Mouse (Mus musculus): ENCODE data around the gene Adamts20. TPM values are rescaled to one million over a fixed set of nuclear protein-coding genes. Genes with fewer than 3 reads are reported as not detected.

Adamts20 gene
- polyA plus RNA-seq, 1 experiment from 2014 or later = 3.4 TPM

- no peaks in the 10 kb centered on the region for H3K4me1 ChIP-seq
- H3K27me3 ChIP-seq = no peaks in the 10 kb centered on the region
- no peak overlapping the region for H3K27ac ChIP-seq
- no peak overlapping the region for H3K9ac ChIP-seq
- H3K9me3 ChIP-seq (replicated peaks) = no peaks in the 10 kb centered on the region
- no peaks in the 10 kb centered on the region for H3K36me3 ChIP-seq (ENCODE audit: poor library complexity, severe bottlenecking)
- no peak for ATAC-seq
- H3K4me2 ChIP-seq = no peak overlapping the region
- 89% methylated on average over 6 of the region's 6 CpGs for WGBS
- H3K4me3 ChIP-seq = no peak overlapping the region
These were observed 226.1 kb downstream of the Adamts20 start for GRCm38 (mm10) chr15:94239127-94239526.

DNA sequence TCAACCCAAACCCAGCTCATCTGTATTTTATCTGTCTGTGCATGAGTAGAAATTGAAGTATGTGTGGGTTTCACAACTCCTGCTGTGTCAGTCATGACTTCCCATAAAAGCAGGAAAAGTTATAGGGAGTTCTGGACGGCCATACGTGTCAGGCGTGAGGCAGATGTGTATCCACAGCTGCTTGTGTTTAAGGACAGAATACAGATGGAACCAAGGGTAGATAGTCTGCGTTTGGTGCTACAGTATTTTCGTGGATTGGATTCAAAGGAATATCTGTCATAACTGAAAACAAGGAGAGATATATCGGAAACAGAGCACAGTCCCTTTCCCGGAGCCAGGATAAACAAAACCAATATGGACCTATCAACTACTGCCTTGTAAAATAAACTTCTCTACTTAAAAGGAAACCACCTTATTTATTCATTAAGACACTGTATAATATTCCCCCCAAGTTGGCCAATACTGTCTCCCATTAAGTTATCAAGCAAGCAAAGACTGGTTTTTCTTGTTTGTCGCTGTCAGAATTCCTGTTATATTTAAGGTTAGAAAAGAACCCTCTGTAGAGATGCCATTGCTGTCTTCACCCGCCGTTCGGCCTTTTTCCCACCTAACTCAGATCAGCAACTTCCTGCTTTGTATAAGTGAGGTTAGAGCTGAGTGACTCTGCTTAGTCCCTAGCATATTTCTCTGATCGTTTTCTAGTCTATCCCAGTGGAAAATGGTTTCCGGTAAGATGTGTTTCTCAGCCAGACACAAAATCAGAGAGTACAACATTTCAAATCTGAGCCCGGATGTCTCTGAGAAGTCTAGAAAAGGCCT lies 227.0 kb downstream of the Adamts20 start:
- Histone ChIP-seq H3K36me3 (ENCODE audit: poor library complexity, severe bottlenecking) (no peaks in the 10 kb centered on the region), H3K4me3 (no peak overlapping the region), H3K4me2 (no peak overlapping the region), H3K9me3 (replicated peaks) (no peaks in the 10 kb centered on the region), H3K9ac (no peak overlapping the region), H3K4me1 (no peaks in the 10 kb centered on the region), H3K27ac (no peak overlapping the region), H3K27me3 (no peaks in the 10 kb centered on the region)
- 91% methylated on average over 14 of the region's 14 CpGs for WGBS
- no peak for ATAC-seq

DNA sequence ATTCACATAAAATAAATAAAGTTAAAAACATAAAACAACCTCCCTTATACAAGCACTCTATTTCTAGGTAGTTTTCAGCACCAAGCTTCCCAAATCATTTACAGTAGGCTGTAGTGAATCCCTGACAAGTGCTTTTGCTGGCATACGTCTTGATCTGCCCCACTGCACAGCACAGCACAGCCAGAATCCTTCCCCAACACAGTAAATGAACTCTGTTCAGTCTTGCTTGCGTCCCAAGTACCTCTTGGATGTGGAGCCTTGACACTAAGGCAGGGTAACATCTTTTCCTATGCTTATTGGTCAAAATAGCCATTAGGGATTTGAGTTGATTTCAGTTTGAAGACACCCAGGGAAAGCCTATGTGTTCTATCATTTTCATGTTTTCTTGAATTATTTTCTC lies 228.5 kb downstream of the Adamts20 start:
- WGBS = 91% methylated on average over 2 of the region's 2 CpGs
- Histone ChIP-seq H3K9me3 (replicated peaks) (no peaks in the 10 kb centered on the region), H3K9ac (no peak overlapping the region), H3K27ac (no peak overlapping the region), H3K4me3 (no peak overlapping the region), H3K36me3 (ENCODE audit: poor library complexity, severe bottlenecking) (no peaks in the 10 kb centered on the region), H3K4me2 (no peak overlapping the region), H3K4me1 (no peaks in the 10 kb centered on the region), H3K27me3 (no peaks in the 10 kb centered on the region)
- no peak for ATAC-seq

- Histone ChIP-seq H3K9me3 (replicated peaks) (no peaks in the 10 kb centered on the region), H3K9ac (no peak overlapping the region), H3K4me2 (no peak overlapping the region), H3K36me3 (ENCODE audit: poor library complexity, severe bottlenecking) (no peaks in the 10 kb centered on the region), H3K4me3 (no peak overlapping the region), H3K27me3 (no peaks in the 10 kb centered on the region), H3K27ac (no peak overlapping the region), H3K4me1 (no peaks in the 10 kb centered on the region)
- WGBS = 85% methylated on average over 3 of the region's 3 CpGs
- ATAC-seq = no peak
These were observed 229.1 kb downstream of the Adamts20 start for GRCm38 (mm10) chr15:94236121-94236520.

- no peak overlapping the region for H3K4me2 ChIP-seq
- no peak overlapping the region for H3K27ac ChIP-seq
- H3K4me3 ChIP-seq = no peak overlapping the region
- ATAC-seq = no peak
- 86% methylated on average over 2 of the region's 2 CpGs for WGBS
- H3K9ac ChIP-seq = no peak overlapping the region
- no peaks in the 10 kb centered on the region for H3K36me3 ChIP-seq (ENCODE audit: poor library complexity, severe bottlenecking)
- no peaks in the 10 kb centered on the region for H3K4me1 ChIP-seq
- no peaks in the 10 kb centered on the region for H3K27me3 ChIP-seq
- H3K9me3 ChIP-seq (replicated peaks) = no peaks in the 10 kb centered on the region
These were observed 230.0 kb downstream of the Adamts20 start for GRCm38 (mm10) chr15:94235190-94235589.

GRCm38 (mm10) chr15:94231246-94231645 lies 234.0 kb downstream of the Adamts20 start:
- no peaks in the 10 kb centered on the region for H3K36me3 ChIP-seq (ENCODE audit: poor library complexity, severe bottlenecking)
- no peak overlapping the region for H3K4me2 ChIP-seq
- 59% methylated on average over 5 of the region's 5 CpGs for WGBS
- no peaks in the 10 kb centered on the region for H3K27me3 ChIP-seq
- H3K9ac ChIP-seq = no peak overlapping the region
- no peak for ATAC-seq
- no peaks in the 10 kb centered on the region for H3K9me3 ChIP-seq (replicated peaks)
- no peak overlapping the region for H3K4me3 ChIP-seq
- no peaks in the 10 kb centered on the region for H3K4me1 ChIP-seq
- H3K27ac ChIP-seq = no peak overlapping the region

DNA sequence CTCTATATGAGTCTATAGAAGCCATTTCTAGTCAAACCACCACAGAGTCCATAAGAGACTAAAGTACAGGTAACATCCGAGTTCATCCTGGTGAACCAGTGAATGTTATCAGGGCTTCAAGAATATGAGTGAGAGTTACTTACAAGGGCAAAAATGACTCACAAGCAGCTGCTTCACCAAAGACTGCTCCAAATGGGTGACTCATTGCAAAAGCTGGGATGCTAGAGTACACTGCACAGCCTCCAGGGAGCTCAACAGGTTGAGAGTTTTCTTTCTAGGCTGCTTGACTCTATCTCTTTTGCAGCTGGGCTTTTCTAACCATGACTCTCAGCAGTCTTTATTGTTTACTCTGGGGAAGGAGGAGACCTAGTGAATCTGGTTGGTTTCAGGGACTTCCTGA lies 237.8 kb downstream of the Adamts20 start:
- Histone ChIP-seq H3K4me3 (no peak overlapping the region), H3K27ac (no peak overlapping the region), H3K4me2 (no peak overlapping the region), H3K4me1 (no peaks in the 10 kb centered on the region), H3K27me3 (no peaks in the 10 kb centered on the region), H3K9ac (no peak overlapping the region), H3K36me3 (ENCODE audit: poor library complexity, severe bottlenecking) (no peaks in the 10 kb centered on the region), H3K9me3 (replicated peaks) (no peaks in the 10 kb centered on the region)
- 94% methylated on average over 1 of the region's 1 CpGs for WGBS
- ATAC-seq = no peak

DNA sequence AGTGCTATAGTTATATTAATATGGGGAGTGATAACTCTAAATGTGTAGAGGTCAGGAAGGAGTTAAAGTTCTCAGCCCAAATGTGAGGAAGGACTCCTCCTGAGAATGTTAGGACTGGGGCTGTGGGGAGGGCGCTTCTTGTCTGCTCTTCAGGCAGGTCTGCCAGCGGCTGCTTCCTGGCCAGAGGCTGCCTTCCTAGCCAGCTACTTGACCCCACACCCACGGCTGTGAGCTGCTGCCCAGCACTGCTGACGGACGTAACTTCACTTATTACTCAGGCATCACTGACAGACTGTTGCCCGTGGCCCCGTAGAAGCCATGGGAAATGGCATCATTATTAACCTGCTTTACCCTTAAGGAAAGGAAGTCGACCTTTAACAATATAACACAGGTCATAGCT lies 242.1 kb downstream of the Adamts20 start:
- no peaks in the 10 kb centered on the region for H3K27me3 ChIP-seq
- no peak overlapping the region for H3K4me3 ChIP-seq
- no peak overlapping the region for H3K9ac ChIP-seq
- WGBS = 57% methylated on average over 8 of the region's 8 CpGs
- no peak overlapping the region for H3K27ac ChIP-seq
- H3K36me3 ChIP-seq (ENCODE audit: poor library complexity, severe bottlenecking) = no peaks in the 10 kb centered on the region
- no peak for ATAC-seq
- H3K4me1 ChIP-seq = 0 out of 2 replicates have a peak, but pooled peaks cover 6% of the 10 kb centered on the region
- H3K9me3 ChIP-seq (replicated peaks) = no peaks in the 10 kb centered on the region
- no peak overlapping the region for H3K4me2 ChIP-seq

- no peak overlapping the region for H3K27ac ChIP-seq
- H3K27me3 ChIP-seq = no peaks in the 10 kb centered on the region
- 0 out of 2 replicates have a peak, but pooled peaks cover 6% of the 10 kb centered on the region for H3K4me1 ChIP-seq
- H3K4me3 ChIP-seq = no peak overlapping the region
- ATAC-seq = no peak
- H3K36me3 ChIP-seq (ENCODE audit: poor library complexity, severe bottlenecking) = no peaks in the 10 kb centered on the region
- WGBS = 75% methylated on average over 8 of the region's 8 CpGs
- H3K9ac ChIP-seq = no peak overlapping the region
- no peak overlapping the region for H3K4me2 ChIP-seq
- H3K9me3 ChIP-seq (replicated peaks) = no peaks in the 10 kb centered on the region
These were observed 244.5 kb downstream of the Adamts20 start for GRCm38 (mm10) chr15:94220686-94221085.

Other genes starting within 250 kb of the Adamts20 start
- 5.5 and 6.8 TPM in 2 replicates for gene Pus7l, start 78.1 kb upstream of the Adamts20 start, polyA plus RNA-seq (2015; fragmentation: Nextera tagmentation; extraction: Ambion mirVana)
- 1.7 and 1.8 TPM in 2 replicates for gene Irak4, start 78.2 kb upstream of the Adamts20 start, polyA plus RNA-seq (2015; fragmentation: Nextera tagmentation; extraction: Ambion mirVana)
- 112 and 114 TPM in 2 replicates for gene Twf1, start 124.5 kb upstream of the Adamts20 start, polyA plus RNA-seq (2015; fragmentation: Nextera tagmentation; extraction: Ambion mirVana)
- gene Tmem117, start 163.8 kb upstream of the Adamts20 start, polyA plus RNA-seq (2015; fragmentation: Nextera tagmentation; extraction: Ambion mirVana) = 1.2 and 1.7 TPM in 2 replicates